Mouse (Mus musculus): ENCODE measurements around the gene Cryba4. TPM values are rescaled to one million over a fixed set of nuclear protein-coding genes. Genes with fewer than 3 reads are reported as not detected.
A peak's percentile ranks its signal among the peaks of the same experiment; 100 is the strongest.

Gene Cryba4
- total and polyA plus RNA-seq, 2 experiments from 2014 or later, result 1.6 to 3.7 TPM

- no peaks in the 10 kb centered on the region for H3K36me3 ChIP-seq (replicated peaks; ENCODE audit: control insufficient read depth, insufficient read depth, low read length)
- DNase-seq (ENCODE audit: low spot score) (no peak), ATAC-seq (ENCODE audit: insufficient read depth, low read depth) (no peak)
- peak overlapping the region; percentile 49 for H3K4me2 ChIP-seq (ENCODE audit: low read depth, low read length)
- H3K9me3 ChIP-seq (replicated peaks; ENCODE audit: control insufficient read depth, low read length), result no peaks in the 10 kb centered on the region
- no peak overlapping the region for H3K9ac ChIP-seq (replicated peaks; ENCODE audit: low read depth, low read length)
- 77% methylated on average over 16 of the region's 16 CpGs for WGBS
- peaks cover 34% of the 10 kb centered on the region for H3K4me1 ChIP-seq (ENCODE audit: control insufficient read depth, insufficient read depth)
- no peaks in the 10 kb centered on the region for H3K27me3 ChIP-seq (ENCODE audit: control insufficient read depth, insufficient read depth, low read length)
- TF ChIP-seq CTCF (IDR thresholded peaks at IDR 0.05; ENCODE audit: low read depth), result no peak
- TF ChIP-seq EP300 (IDR thresholded peaks at IDR 0.05; ENCODE audit: low read depth), result no peak
- H3K4me3 ChIP-seq (ENCODE audit: low read depth, low read length), result peak overlapping the region; percentile 29
- no peak overlapping the region for H3K27ac ChIP-seq (ENCODE audit: low read depth)
Observed at GRCm38 (mm10) chr5:112289819-112290535, 37.7 kb upstream of the Cryba4 start.

DNA sequence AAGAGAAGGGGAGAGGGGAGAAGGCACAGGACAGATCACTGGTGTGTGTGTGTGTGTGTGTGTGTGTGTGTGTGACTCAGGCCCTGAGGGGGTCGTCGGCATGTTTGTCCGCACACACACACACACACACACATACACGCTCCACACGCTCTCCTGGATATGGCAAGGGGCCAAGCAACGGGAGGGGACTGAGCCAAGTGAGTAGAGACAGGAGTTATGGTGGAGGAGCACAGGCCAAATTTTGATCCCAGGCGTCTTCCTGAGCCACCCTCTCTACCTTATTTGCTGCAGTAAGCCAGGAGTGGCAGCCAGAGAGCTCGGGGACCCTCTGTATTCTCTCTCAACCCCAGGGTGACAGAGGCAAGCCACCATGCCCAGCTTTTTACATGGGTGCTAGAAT, 36.9 kb upstream of the Cryba4 start:
- H3K36me3 ChIP-seq (replicated peaks; ENCODE audit: control insufficient read depth, insufficient read depth, low read length), result no peaks in the 10 kb centered on the region
- TF ChIP-seq CTCF (IDR thresholded peaks at IDR 0.05; ENCODE audit: low read depth) (no peak), EP300 (IDR thresholded peaks at IDR 0.05; ENCODE audit: low read depth) (no peak)
- H3K4me3 ChIP-seq (ENCODE audit: low read depth, low read length), result peak overlapping the region; percentile 29
- peak overlapping the region; percentile 76; the same call in 1 of the 2 replicates for H3K27ac ChIP-seq (ENCODE audit: low read depth)
- H3K9ac ChIP-seq (replicated peaks; ENCODE audit: low read depth, low read length), result no peak overlapping the region
- DNase-seq (ENCODE audit: low spot score) (peak; percentile 25), ATAC-seq (ENCODE audit: insufficient read depth, low read depth) (no peak)
- H3K9me3 ChIP-seq (replicated peaks; ENCODE audit: control insufficient read depth, low read length), result no peaks in the 10 kb centered on the region
- H3K4me2 ChIP-seq (ENCODE audit: low read depth, low read length), result peak overlapping the region; percentile 49
- WGBS, result 15% methylated on average over 8 of the region's 8 CpGs
- no peaks in the 10 kb centered on the region for H3K27me3 ChIP-seq (ENCODE audit: control insufficient read depth, insufficient read depth, low read length)
- H3K4me1 ChIP-seq (ENCODE audit: control insufficient read depth, insufficient read depth), result peaks cover 37% of the 10 kb centered on the region

GRCm38 (mm10) chr5:112288193-112289141, 36.1 kb upstream of the Cryba4 start:
- Histone ChIP-seq H3K27ac (ENCODE audit: low read depth) (peak overlapping the region; percentile 76), H3K4me3 (ENCODE audit: low read depth, low read length) (peak overlapping the region; percentile 29), H3K4me1 (ENCODE audit: control insufficient read depth, insufficient read depth) (peaks cover 37% of the 10 kb centered on the region), H3K36me3 (replicated peaks; ENCODE audit: control insufficient read depth, insufficient read depth, low read length) (no peaks in the 10 kb centered on the region), H3K9me3 (replicated peaks; ENCODE audit: control insufficient read depth, low read length) (no peaks in the 10 kb centered on the region), H3K27me3 (ENCODE audit: control insufficient read depth, insufficient read depth, low read length) (no peaks in the 10 kb centered on the region), H3K9ac (replicated peaks; ENCODE audit: low read depth, low read length) (peak overlapping the region; percentile 20; the same call in 1 of the 2 replicates), H3K4me2 (ENCODE audit: low read depth, low read length) (peak overlapping the region; percentile 49; the same call in 1 of the 2 replicates)
- DNase-seq (ENCODE audit: low spot score), result no peak
- TF ChIP-seq CTCF (IDR thresholded peaks at IDR 0.05; ENCODE audit: low read depth) (no peak), EP300 (IDR thresholded peaks at IDR 0.05; ENCODE audit: low read depth) (no peak)
- ATAC-seq (ENCODE audit: insufficient read depth, low read depth), result 0 out of 2 replicates have a peak, but pooled peaks have one; percentile 22
- WGBS, result 68% methylated on average over 9 of the region's 9 CpGs

GRCm38 (mm10) chr5:112287652-112288051, 35.3 kb upstream of the Cryba4 start:
- Histone ChIP-seq H3K27ac (ENCODE audit: low read depth) (peak overlapping the region; percentile 76), H3K36me3 (replicated peaks; ENCODE audit: control insufficient read depth, insufficient read depth, low read length) (no peaks in the 10 kb centered on the region), H3K4me2 (ENCODE audit: low read depth, low read length) (0 out of 2 replicates have a peak overlapping the region, but pooled peaks have one; percentile 49), H3K4me3 (ENCODE audit: low read depth, low read length) (no peak overlapping the region), H3K27me3 (ENCODE audit: control insufficient read depth, insufficient read depth, low read length) (no peaks in the 10 kb centered on the region), H3K9me3 (replicated peaks; ENCODE audit: control insufficient read depth, low read length) (no peaks in the 10 kb centered on the region), H3K9ac (replicated peaks; ENCODE audit: low read depth, low read length) (no peak overlapping the region), H3K4me1 (ENCODE audit: control insufficient read depth, insufficient read depth) (peaks cover 36% of the 10 kb centered on the region)
- WGBS, result 67% methylated on average over 2 of the region's 2 CpGs
- ATAC-seq (ENCODE audit: insufficient read depth, low read depth) (no peak), DNase-seq (ENCODE audit: low spot score) (no peak)
- no peak for TF ChIP-seq CTCF (IDR thresholded peaks at IDR 0.05; ENCODE audit: low read depth)

GRCm38 (mm10) chr5:112286984-112287641, 34.8 kb upstream of the Cryba4 start:
- DNase-seq (ENCODE audit: low spot score) (no peak), ATAC-seq (ENCODE audit: insufficient read depth, low read depth) (no peak)
- Histone ChIP-seq H3K4me2 (ENCODE audit: low read depth, low read length) (no peak overlapping the region), H3K4me3 (ENCODE audit: low read depth, low read length) (no peak overlapping the region), H3K4me1 (ENCODE audit: control insufficient read depth, insufficient read depth) (peaks cover 41% of the 10 kb centered on the region), H3K27ac (ENCODE audit: low read depth) (peak overlapping the region; percentile 76), H3K9ac (replicated peaks; ENCODE audit: low read depth, low read length) (no peak overlapping the region), H3K36me3 (replicated peaks; ENCODE audit: control insufficient read depth, insufficient read depth, low read length) (no peaks in the 10 kb centered on the region), H3K9me3 (replicated peaks; ENCODE audit: control insufficient read depth, low read length) (no peaks in the 10 kb centered on the region), H3K27me3 (ENCODE audit: control insufficient read depth, insufficient read depth, low read length) (no peaks in the 10 kb centered on the region)
- no peak for TF ChIP-seq CTCF (IDR thresholded peaks at IDR 0.05; ENCODE audit: low read depth)
- 60% methylated on average over 11 of the region's 11 CpGs for WGBS

Measured in heart, postnatal 0 days (tissue).